Mouse (Mus musculus) cerebellum, adult 2 months (tissue): ENCODE measurements around the gene Ehd2.

Experiments
- CTCF ChIP-seq: fragments of 200-500 bp; IDR thresholded peaks from 2 replicates; pipeline ENCODE4 v1.5.1; 2011; ENCODE audit warnings: low read depth, mild to moderate bottlenecking, control low read depth, low read length, moderate library complexity, borderline replicate concordance; ENCODE audit not compliant: insufficient read depth
- POLR2A ChIP-seq: fragments of 200-500 bp; IDR thresholded peaks from 2 replicates; pipeline ENCODE4 v1.6.1; 2011; ENCODE audit warnings: low read length, control low read depth, borderline replicate concordance; ENCODE audit not compliant: insufficient read depth

DNA sequence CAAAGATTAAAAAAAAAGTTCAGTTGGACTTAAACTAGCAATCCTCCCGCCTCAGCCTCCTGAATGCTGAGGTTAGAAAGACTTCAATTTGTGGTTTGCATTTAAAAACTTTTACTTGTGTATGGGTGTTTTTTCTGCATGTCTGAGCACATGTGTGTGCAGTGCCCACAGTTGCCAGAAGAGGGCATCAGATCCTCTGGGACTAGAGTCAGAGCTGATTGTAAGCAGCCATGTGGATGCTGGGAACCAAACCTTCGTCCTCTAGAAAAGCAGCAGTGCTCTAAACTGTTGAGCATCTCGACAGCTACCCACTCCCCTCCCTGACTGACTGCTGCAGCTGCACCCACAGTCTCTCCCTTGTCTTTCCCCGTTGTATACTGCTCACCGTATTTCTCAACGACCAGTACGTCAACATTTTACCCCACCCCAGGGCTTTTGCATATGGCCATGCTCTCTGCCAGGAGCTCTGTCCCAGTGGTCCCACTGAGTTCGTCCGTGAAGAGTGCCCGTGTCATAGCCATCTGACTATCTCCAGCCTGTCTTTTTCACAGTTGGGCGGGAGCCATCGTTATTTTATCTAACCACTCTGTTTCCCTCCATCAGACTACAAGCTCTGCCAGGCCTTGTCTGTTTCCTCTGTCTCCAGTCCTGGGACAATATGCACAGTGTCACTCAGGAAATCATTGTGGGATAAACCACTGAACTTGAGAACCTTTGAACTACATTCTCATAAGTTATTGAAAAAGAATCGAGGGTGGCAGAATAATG is 13.9 kb downstream of the Ehd2 start:
- TF ChIP-seq POLR2A (no peak), CTCF (no peak; the same call in 1 of the 2 replicates)
